Mouse (Mus musculus) B cell, adult (primary cell): Measurements from ENCODE around the gene Golga2. TPM values are rescaled to one million over a fixed set of nuclear protein-coding genes. Genes with fewer than 3 reads are reported as not detected.

Source experiments
- total RNA-seq: library from RNA; stranded (reverse); gene quantifications from 4 replicates; pipeline ENCODE4 v1.2.4, GENCODE M21; 2023; ENCODE audit not compliant: inconsistent age

The Golga2 gene
- total RNA-seq, result 56.2 to 71.6 TPM (median 64.4 TPM) in 4 replicates

DNA sequence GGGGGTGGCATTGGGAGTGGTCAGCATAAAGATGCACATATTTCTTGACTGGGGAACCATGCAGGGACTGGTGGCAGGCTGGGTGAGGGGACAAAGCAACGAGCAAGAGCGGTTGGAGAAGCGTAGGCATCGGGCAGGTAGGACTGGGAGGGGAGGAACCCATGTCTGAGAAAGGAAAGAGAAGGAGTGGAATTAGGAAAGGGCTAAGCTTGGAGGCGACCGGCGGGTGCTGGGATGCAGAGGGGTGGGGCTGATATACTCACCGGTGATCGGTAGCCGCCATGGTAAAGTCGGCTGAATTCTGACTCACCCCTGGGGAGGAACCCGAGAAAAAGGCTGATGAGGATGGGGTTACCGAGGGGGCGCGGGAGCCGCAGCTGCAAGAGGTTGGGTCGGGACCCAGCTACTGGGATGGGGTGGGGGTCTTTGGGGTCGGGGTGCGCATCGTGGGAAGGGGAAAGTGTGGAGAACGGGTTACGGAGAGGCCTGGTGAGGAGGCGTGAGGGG lies at the start of gene Golga2:
Gene Golga2, plus strand, starts transcription at position 51 of the 507 bp plus-strand sequence.

GRCm38 (mm10) chr2:32259657-32260417 lies 27.3 kb upstream of the Golga2 start, which contains the start of gene Uck1:
Gene Uck1 (minus strand): TSS chr2:32260159.

DNA sequence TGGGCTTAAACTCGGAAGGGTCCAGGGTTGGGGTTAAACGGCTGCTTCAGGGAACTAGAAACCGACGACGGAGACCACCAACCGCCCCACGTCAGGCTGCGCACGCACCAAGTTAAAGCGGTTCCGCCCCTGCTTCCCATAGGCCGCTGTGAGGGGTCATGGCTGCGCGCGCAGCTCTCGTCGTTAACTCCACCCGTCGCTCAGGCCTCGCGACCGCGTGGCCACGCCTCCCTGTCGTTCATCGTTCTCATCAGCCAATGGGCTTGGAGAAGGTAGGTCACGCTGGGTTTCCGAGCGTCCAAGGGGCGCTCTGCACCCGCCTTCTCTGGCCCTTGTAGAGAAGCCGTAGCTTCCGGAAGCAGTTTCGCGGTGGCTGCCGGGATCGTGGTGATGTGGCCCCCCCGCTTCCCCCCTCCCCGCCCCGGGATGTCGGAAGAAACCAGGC lies 761 bp downstream of the Golga2 start, which contains the start of gene Swi5:
Gene Swi5, minus strand, starts transcription at position 153 of the 445 bp plus-strand sequence.

GRCm38 (mm10) chr2:32352151-32353006 lies 65.2 kb downstream of the Golga2 start, which contains the start of gene Ciz1:
Gene Ciz1 (plus strand): TSS chr2:32352327.

DNA sequence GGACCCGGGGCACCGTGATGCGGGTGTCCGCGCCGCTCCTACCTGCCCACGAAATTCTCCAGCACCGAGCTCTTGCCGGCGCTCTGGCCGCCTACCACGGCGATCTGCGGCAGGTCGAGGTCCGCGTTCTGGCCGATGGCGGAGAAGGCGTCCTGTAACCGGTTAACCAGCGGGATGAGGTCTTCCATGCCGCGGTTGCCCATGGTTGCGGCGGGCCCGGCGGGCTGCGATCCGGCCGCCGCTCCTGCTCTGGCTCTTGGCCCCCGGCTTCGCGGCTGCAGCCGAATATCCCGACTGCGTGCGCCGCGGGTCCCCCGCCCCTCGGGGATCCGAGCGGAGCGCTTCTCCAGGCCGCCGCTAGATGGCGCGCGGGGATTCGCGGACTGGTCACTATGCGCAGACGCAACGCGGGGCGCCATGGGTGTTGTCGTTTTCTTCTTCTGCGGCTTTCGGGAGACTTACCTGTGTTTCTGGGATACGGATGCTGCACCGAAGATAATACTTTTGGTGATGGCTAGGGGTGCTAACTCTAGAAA lies 65.9 kb downstream of the Golga2 start, which contains the start of gene Dnm1:
Gene Dnm1, minus strand, starts transcription at position 332 of the 536 bp plus-strand sequence.

Other genes starting within 250 kb of the Golga2 start
- 12.7 to 15.8 TPM (median 13.7 TPM) in 4 replicates for gene Fam78a, start 202.5 kb upstream of the Golga2 start, total RNA-seq
- gene Plpp7, start 191.9 kb upstream of the Golga2 start, total RNA-seq, result 0.27 to 0.87 TPM (median 0.36 TPM) in 3 of 4 replicates, not detected in the other
- gene Prrc2b, start 136.3 kb upstream of the Golga2 start, total RNA-seq, result 89.7 to 94.7 TPM (median 92.9 TPM) in 4 replicates
- gene Pomt1, start 50.8 kb upstream of the Golga2 start, total RNA-seq, result 17.6 to 21.2 TPM (median 19.9 TPM) in 4 replicates
- 109 to 127 TPM (median 120 TPM) in 4 replicates for gene Uck1, start 27.2 kb upstream of the Golga2 start, total RNA-seq
- 88.2 to 99.8 TPM (median 91.9 TPM) in 4 replicates for gene Swi5, start 691 bp downstream of the Golga2 start, total RNA-seq
- 126 to 147 TPM (median 133 TPM) in 4 replicates for gene Ciz1, start 64.9 kb downstream of the Golga2 start, total RNA-seq
- gene Dnm1, start 66.0 kb downstream of the Golga2 start, total RNA-seq, result not detected in 4 replicates
- 46.4 to 54.8 TPM (median 49.3 TPM) in 4 replicates for gene 1110008P14Rik, start 94.6 kb downstream of the Golga2 start, total RNA-seq
- gene Lcn2, start 100.9 kb downstream of the Golga2 start, total RNA-seq, result 0.93 to 1.2 TPM (median 1.0 TPM) in 3 of 4 replicates, not detected in the other
- 5.7 to 12.4 TPM (median 10.7 TPM) in 4 replicates for gene Ptges2, start 108.5 kb downstream of the Golga2 start, total RNA-seq
- gene Naif1, start 163.1 kb downstream of the Golga2 start, total RNA-seq, result 4.0 to 5.6 TPM (median 4.4 TPM) in 4 replicates
- 34.7 to 41.9 TPM (median 39.7 TPM) in 4 replicates for gene Slc25a25, start 164.1 kb downstream of the Golga2 start, total RNA-seq
- 61.5 to 65.8 TPM (median 63.9 TPM) in 4 replicates for gene Fam102a, start 247.9 kb downstream of the Golga2 start, total RNA-seq